Mouse (Mus musculus) cerebellum, adult 2 months (tissue): ENCODE results near the gene Ifna4. TPM values are rescaled to one million over a fixed set of nuclear protein-coding genes. Genes with fewer than 3 reads are reported as not detected.

ENCODE experiments used
- DNase-seq, 2 experiments: peaks; one replicate each; pipeline ENCODE4 v3.0.0; 2021
- H3K27ac ChIP-seq: fragments of 200-500 bp; 2 replicates; pipeline ENCODE4 v1.5.1; 2012; ENCODE audit warnings: low read length, control low read depth, inconsistent platforms; ENCODE audit not compliant: insufficient read depth
- H3K27me3 ChIP-seq: fragments of 200-500 bp; 2 replicates; pipeline ENCODE4 v1.6.1; 2012; ENCODE audit warnings: inconsistent platforms, mild to moderate bottlenecking, low read length, moderate library complexity; ENCODE audit not compliant: control insufficient read depth, insufficient read depth
- H3K4me1 ChIP-seq: fragments of 200-500 bp; 2 replicates; pipeline ENCODE4 v1.6.1; 2011; ENCODE audit warnings: low read length; ENCODE audit not compliant: control insufficient read depth, insufficient read depth
- H3K4me3 ChIP-seq: fragments of 200-500 bp; replicated peaks from 2 replicates; pipeline ENCODE3; 2011; ENCODE audit warnings: mild to moderate bottlenecking, low read depth, low read length, control low read depth; ENCODE audit not compliant: insufficient read depth
- CTCF ChIP-seq: fragments of 200-500 bp; IDR thresholded peaks from 2 replicates; pipeline ENCODE4 v1.5.1; 2011; ENCODE audit warnings: low read depth, mild to moderate bottlenecking, control low read depth, low read length, moderate library complexity, borderline replicate concordance; ENCODE audit not compliant: insufficient read depth
- POLR2A ChIP-seq: fragments of 200-500 bp; IDR thresholded peaks from 2 replicates; pipeline ENCODE4 v1.6.1; 2011; ENCODE audit warnings: low read length, control low read depth, borderline replicate concordance; ENCODE audit not compliant: insufficient read depth
- WGBS: fragments of 180-500 bp; shearing (Covaris S2); methylation state at CpG from one replicate; pipeline ENCODE4 v1.1.7; 2018; 5-methylcytosine and 5-hydroxymethylcytosine counted together
- polyA plus RNA-seq: library from polyadenylated mRNA; depleted of rRNA; stranded (reverse); fragments of >200 nt; gene quantifications from 2 replicates; pipeline ENCODE4 v1.2.3, GENCODE M21; 2012

Gene Ifna4
- polyA plus RNA-seq, 1 experiment: not detected

GRCm38 (mm10) chr4:88851026-88851763, 9.5 kb downstream of the Ifna4 start:
- TF ChIP-seq CTCF (no peak), POLR2A (no peak)

GRCm38 (mm10) chr4:88859214-88859613, 17.6 kb downstream of the Ifna4 start:
- H3K4me1 ChIP-seq: no peaks in the 10 kb centered on the region

More at GRCm38 (mm10) chr4:88851026-88851763, 9.5 kb downstream of the Ifna4 start:
- WGBS: 40% methylated on average over 4 of the region's 4 CpGs
- no peak overlapping the region for H3K4me3 ChIP-seq
- H3K4me1 ChIP-seq: no peaks in the 10 kb centered on the region
- DNase-seq: no peak
- H3K27ac ChIP-seq: no peak overlapping the region
- H3K27me3 ChIP-seq: no peaks in the 10 kb centered on the region

GRCm38 (mm10) chr4:88863309-88863708, 21.6 kb downstream of the Ifna4 start:
- Histone ChIP-seq H3K4me3 (no peak overlapping the region), H3K27ac (no peak overlapping the region), H3K4me1 (no peaks in the 10 kb centered on the region), H3K27me3 (no peaks in the 10 kb centered on the region; the same call in 1 of the 2 replicates)
- no peak for DNase-seq
- TF ChIP-seq CTCF (no peak), POLR2A (no peak)
- 13% methylated on average over 7 of the region's 7 CpGs for WGBS

More at GRCm38 (mm10) chr4:88859214-88859613, 17.6 kb downstream of the Ifna4 start:
- TF ChIP-seq POLR2A (no peak), CTCF (no peak)
- no peaks in the 10 kb centered on the region; the same call in 1 of the 2 replicates for H3K27me3 ChIP-seq
- no peak for DNase-seq
- no peak overlapping the region for H3K27ac ChIP-seq
- H3K4me3 ChIP-seq: no peak overlapping the region

- no peaks in the 10 kb centered on the region; the same call in 1 of the 2 replicates for H3K27me3 ChIP-seq
- 82% methylated on average over 9 of the region's 9 CpGs for WGBS
- no peak for DNase-seq
- H3K4me1 ChIP-seq: no peaks in the 10 kb centered on the region
- TF ChIP-seq POLR2A (no peak), CTCF (no peak)
- H3K27ac ChIP-seq: no peak overlapping the region
- H3K4me3 ChIP-seq: no peak overlapping the region
These were observed 22.9 kb downstream of the Ifna4 start for GRCm38 (mm10) chr4:88864599-88864998.

- WGBS: 70% methylated on average over 6 of the region's 6 CpGs
- Histone ChIP-seq H3K4me3 (no peak overlapping the region), H3K27ac (no peak overlapping the region), H3K4me1 (no peaks in the 10 kb centered on the region), H3K27me3 (no peaks in the 10 kb centered on the region; the same call in 1 of the 2 replicates)
- DNase-seq: no peak
- TF ChIP-seq POLR2A (no peak), CTCF (no peak)
These were observed 23.4 kb downstream of the Ifna4 start for GRCm38 (mm10) chr4:88865011-88865569.

DNA sequence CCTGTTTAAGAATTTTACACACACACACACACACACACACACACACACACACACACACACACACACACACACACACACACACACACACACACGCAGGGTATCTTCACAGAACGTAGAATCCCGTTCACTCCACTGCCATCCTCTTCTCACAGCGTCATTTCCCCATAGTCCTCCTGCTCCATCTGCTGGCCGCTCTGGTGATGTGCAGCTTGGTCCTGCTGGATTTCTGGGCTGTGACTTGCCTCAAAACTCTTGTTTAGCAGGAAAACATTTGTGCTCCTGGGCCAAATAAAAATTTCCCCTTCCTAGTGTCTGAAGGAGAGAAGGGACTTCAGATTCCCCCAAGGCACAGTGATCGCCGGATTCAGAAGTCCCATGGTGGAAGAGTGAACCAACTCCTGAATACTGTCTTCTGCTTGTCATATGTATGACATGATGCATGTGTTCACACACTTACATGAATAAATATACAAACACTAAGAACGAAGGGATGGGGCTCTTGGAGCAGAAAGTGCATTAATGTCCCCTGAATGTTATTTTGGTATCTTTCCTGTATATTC, 25.8 kb downstream of the Ifna4 start:
- H3K27ac ChIP-seq: no peak overlapping the region
- WGBS: 1% methylated on average over 8 of the region's 8 CpGs
- H3K4me3 ChIP-seq: peak overlapping the region; percentile 69
- no peaks in the 10 kb centered on the region; the same call in 1 of the 2 replicates for H3K27me3 ChIP-seq
- H3K4me1 ChIP-seq: no peaks in the 10 kb centered on the region
- TF ChIP-seq CTCF (peak; percentile 89), POLR2A (no peak)
- peak; percentile 59 to 72 for DNase-seq

DNA sequence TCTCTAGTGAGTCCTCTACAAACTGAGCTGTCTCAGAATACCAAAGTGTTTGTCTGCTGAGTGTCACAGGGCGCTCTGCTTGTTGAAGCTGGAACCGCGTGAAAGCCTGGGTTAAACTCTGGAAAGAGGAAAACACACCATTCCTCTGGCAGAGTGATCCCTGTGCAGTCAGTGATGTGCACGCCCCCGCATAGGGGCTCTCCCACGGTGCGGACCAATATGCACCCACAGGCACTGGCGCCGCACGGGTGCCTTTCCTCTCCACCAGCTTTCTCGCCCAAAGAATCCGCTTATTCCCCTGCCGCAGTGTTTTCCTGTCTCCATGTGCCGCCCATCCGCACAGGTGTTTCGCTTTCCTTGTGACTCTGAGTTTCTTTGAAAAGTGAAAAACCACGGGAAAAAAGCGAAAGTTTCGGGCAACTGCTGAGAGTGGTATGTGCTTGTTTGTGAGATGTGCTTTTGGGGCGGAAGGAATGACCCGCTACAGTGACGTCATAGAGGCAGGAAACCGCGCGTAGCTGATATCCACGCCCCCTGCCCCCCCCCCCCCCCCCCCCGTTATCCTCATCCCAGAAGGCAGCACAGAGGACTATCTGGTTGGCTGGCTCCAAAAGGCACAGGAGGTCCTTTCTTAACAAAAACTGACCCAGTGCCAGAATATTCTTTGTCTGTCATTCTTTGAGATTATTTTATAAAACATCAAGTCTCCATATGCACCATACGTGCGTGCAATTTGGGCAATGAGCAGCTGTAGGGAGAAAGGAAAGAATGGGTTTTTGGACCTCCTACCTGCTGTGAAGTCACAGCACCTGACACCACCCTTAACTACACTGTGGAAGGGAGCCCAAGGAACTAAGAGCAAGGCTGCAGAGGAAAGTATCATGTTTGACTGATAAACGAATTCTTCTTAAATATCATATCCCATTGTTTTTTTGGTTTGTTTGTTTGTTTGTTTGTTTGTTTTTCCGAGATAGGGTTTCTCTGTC, 26.6 kb downstream of the Ifna4 start:
- H3K27me3 ChIP-seq: no peaks in the 10 kb centered on the region; the same call in 1 of the 2 replicates
- DNase-seq: peak; percentile 4 to 19
- 7% methylated on average over 31 of the region's 31 CpGs for WGBS

More for the DNA sequence above, 26.6 kb downstream of the Ifna4 start:
- Histone ChIP-seq H3K4me1 (no peaks in the 10 kb centered on the region), H3K4me3 (peak overlapping the region; percentile 69), H3K27ac (no peak overlapping the region)
- TF ChIP-seq POLR2A (no peak), CTCF (no peak)
